24 mouse cellular contexts compared by ENCODE assay signal in the genomic region with DNA sequence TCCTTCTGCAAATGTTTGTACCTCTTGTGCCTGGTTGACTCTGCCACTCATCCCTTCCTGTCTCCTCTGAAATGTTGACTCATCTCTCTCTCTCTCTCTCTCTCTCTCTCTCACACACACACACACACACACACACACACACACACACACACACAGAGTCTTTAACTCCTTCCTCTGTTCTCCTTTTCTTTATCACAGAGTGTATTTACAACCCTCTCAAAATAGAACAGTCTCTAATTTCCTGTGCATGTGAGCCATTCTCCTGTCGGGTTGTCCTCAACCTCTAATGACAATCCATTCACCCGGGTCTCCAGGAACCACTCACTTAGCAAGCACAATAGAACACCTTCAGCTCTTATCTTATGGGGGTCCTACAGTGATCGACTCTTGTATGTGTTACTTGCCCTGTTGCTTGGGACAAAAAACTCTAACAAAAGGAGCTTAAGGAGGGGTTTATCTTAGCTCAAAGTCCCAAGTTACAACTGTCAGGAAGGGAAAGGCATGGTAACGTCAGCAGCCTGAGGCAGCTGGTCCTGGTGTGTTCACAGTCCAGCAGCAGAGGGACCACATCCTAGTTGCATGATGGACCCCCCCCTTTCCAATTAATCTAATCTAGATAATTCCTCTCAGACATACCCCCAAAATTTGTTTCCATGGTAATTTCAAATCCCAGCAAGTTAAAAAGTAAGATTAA.
"Had no signal": no experiment of that assay in that cellular context is flagged by ENCODE, and none has a peak within 500 bp of the region (broad histone marks: within the 10 kb centered on the region; RNA-seq: fewer than 3 reads in every experiment).

No protein-coding gene starts in this region.

- H3K4me1 ChIP-seq: hindbrain, embryonic 12.5 days; limb, embryonic 13.5 days; limb, embryonic 15.5 days; liver, embryonic 12.5 days had no signal

- ATAC-seq: hindbrain, embryonic 16.5 days; inflammation-experienced regulatory T-cells, adult 6 months; liver, embryonic 12.5 days had no signal

- H3K4me2 ChIP-seq: heart, embryonic 12.5 days; hindbrain, embryonic 12.5 days; hindbrain, embryonic 14.5 days; limb, embryonic 13.5 days; limb, embryonic 15.5 days; liver, embryonic 12.5 days had no signal

- H3K36me3 ChIP-seq: heart, embryonic 10.5 days; heart, embryonic 12.5 days; hindbrain, embryonic 10.5 days; hindbrain, embryonic 12.5 days; limb, embryonic 13.5 days; limb, embryonic 15.5 days; liver, embryonic 12.5 days had no signal

- H3K4me3 ChIP-seq: gastrocnemius, adult 2 months; heart, embryonic 10.5 days; heart, embryonic 12.5 days; hindbrain, embryonic 10.5 days; hindbrain, embryonic 12.5 days; left cerebral cortex, adult 2 months; limb, embryonic 13.5 days; limb, embryonic 15.5 days; liver, embryonic 12.5 days had no signal

- H3K9ac ChIP-seq: heart, embryonic 12.5 days; hindbrain, embryonic 12.5 days; hindbrain, embryonic 14.5 days; limb, embryonic 13.5 days; limb, embryonic 15.5 days; liver, embryonic 12.5 days; liver, embryonic 14.5 days had no signal

- H3K27ac ChIP-seq: gastrocnemius, adult 2 months; heart, embryonic 10.5 days; hindbrain, embryonic 10.5 days; hindbrain, embryonic 12.5 days; hindbrain, embryonic 14.5 days; left cerebral cortex, adult 2 months; limb, embryonic 13.5 days; limb, embryonic 15.5 days; liver, embryonic 12.5 days; liver, embryonic 14.5 days had no signal

- DNase-seq: gastrocnemius, adult 2 months; gastrocnemius, postnatal 10 days; gastrocnemius, postnatal 25 days; heart, adult 18-20 months; heart, postnatal 10 days; heart, postnatal 4 days; kidney, adult 18-20 months; kidney, adult 8-10 months; kidney, postnatal 10 days; kidney, postnatal 25 days; layer of hippocampus, adult 9-11 months; left cerebral cortex, postnatal 4 days had no signal

- H3K9me3 ChIP-seq: heart, embryonic 10.5 days; limb, embryonic 15.5 days; liver, embryonic 12.5 days had no signal

- H3K27me3 ChIP-seq: heart, embryonic 12.5 days; hindbrain, embryonic 12.5 days; limb, embryonic 13.5 days; limb, embryonic 15.5 days; liver, embryonic 12.5 days had no signal
